Mouse (Mus musculus): ENCODE measurements around the gene 0610010F05Rik. TPM values are rescaled to one million over a fixed set of nuclear protein-coding genes. Genes with fewer than 3 reads are reported as not detected.

The 0610010F05Rik gene
- polyA plus RNA-seq (2014; fragmentation: Nextera tagmentation; extraction: Ambion mirVana), result 140 and 171 TPM in 2 replicates

DNA sequence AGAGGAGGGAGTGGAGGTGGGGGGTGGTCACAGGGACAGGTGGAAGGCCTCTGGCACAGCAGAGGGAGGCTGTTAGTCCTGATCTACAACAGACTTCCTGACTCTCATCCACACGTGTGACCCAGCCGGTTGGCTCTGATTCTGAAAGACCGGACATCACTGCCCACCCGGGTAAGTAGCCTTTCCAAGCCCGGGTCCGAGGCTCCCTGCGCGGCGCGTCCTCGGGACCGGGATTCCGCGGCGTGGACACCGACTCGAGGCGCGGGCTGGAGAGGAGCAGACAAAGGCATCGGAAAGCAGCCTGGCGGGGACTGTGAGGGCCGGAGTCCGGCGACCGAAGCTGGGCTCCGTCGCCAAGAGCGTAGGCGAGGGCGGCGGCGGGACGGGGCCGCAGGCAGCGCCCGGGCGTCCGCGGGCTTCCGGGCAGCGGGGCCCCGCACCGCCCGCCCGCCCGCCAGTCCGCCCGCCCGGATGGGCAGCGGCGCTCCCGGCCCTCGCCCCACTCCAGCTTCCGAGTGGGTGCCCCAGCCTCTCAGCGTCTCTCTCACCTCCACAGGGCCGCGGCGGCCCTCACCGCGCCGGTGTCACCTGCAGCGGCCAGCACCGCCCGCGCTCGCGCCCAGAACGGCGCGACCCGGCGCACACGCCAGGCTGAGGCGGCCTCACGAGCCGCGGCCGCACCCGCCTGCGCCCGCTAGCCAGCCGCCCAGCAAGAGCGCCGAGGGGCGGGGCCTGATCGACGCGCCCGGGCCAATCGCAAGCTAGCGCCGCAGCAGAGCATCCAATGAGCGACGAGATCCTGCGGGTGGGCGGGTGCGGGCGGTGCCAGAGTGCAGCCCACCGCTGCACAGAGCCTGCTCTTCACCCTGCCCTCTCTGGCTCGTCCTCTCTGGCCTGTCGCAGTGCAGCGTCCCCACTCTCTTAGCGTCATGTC lies at the start of gene 0610010F05Rik:
Gene 0610010F05Rik, minus strand, starts transcription at position 695 of the 934 bp plus-strand sequence.
- Histone ChIP-seq H3K9me3 (replicated peaks; ENCODE audit: control insufficient read depth, low read length) (no peaks in the 10 kb centered on the region), H3K36me3 (ENCODE audit: control insufficient read depth, insufficient read depth, low read length) (peaks cover 3% of the 10 kb centered on the region; the same call in 1 of the 2 replicates), H3K4me2 (ENCODE audit: low read length) (peak within 1 kb of the TSS; percentile 61), H3K27me3 (replicated peaks; ENCODE audit: control insufficient read depth, insufficient read depth, low read length) (no peaks in the 10 kb centered on the region), H3K4me1 (ENCODE audit: control insufficient read depth, insufficient read depth, low read length) (no peaks in the 10 kb centered on the region), H3K4me3 (ENCODE audit: low read depth, low read length) (peak within 1 kb of the TSS; percentile 97), H3K9ac (ENCODE audit: low read length) (peak within 1 kb of the TSS; percentile 97), H3K27ac (ENCODE audit: low read depth, low read length) (peak within 1 kb of the TSS; percentile 94)
- DNase-seq (ENCODE audit: low spot score) (peak; percentile 97), ATAC-seq (peak; percentile 99)
- under 1% methylated on average over 87 of the region's 103 CpGs for WGBS

DNA sequence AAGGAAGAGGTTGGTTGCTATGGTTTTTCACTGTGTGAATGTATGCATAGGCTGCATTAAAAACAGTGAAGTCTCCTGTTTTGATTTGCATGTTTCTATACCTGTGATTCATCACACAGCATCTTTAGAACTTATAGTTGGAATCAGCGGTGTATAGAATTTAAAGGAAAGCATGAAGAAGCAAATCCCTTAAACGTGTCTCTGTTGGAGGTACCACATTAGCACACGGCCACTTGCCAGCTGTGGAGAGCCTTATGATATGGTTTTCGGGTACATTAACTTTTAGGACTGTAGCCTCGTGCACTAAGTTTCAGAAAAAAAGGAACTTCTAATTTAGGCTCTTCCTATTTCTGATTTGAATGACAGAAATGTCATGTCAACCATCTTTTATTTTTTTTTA lies 49.1 kb upstream of the 0610010F05Rik start:
- Histone ChIP-seq H3K4me1 (ENCODE audit: control insufficient read depth, insufficient read depth, low read length) (no peaks in the 10 kb centered on the region), H3K4me3 (ENCODE audit: low read depth, low read length) (no peak overlapping the region), H3K27me3 (replicated peaks; ENCODE audit: control insufficient read depth, insufficient read depth, low read length) (no peaks in the 10 kb centered on the region), H3K9me3 (replicated peaks; ENCODE audit: control insufficient read depth, low read length) (no peaks in the 10 kb centered on the region), H3K9ac (ENCODE audit: low read length) (no peak overlapping the region), H3K27ac (ENCODE audit: low read depth, low read length) (no peak overlapping the region), H3K36me3 (ENCODE audit: control insufficient read depth, insufficient read depth, low read length) (peaks cover 39% of the 10 kb centered on the region), H3K4me2 (ENCODE audit: low read length) (no peak overlapping the region)
- ATAC-seq (no peak), DNase-seq (ENCODE audit: low spot score) (no peak)
- 88% methylated on average over 5 of the region's 5 CpGs for WGBS

DNA sequence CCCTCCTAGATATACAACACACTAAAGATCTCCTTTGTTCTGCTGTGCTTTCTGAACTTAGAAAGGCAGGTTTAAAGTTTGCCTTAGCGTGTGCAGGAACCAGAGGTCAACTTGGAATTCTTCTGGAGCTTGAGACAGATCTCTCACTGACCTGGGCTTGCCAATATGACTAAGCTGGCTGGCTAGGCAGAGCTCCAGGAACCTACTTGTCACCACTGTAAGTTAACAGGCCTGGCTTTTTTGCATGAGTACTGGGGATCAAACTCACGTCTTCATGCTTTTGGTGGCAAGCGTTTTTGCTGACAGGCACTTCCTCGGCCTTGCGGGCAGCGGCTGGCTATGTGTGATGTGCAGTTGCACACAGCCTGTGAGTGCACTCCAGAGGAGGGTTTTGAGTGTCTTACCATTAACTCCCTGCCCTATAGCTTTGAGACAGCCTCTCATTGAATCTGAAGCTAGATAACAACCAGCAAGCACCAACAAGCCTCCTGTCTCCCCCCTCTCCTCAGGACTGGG lies 47.1 kb upstream of the 0610010F05Rik start:
- WGBS, result 88% methylated on average over 6 of the region's 6 CpGs
- DNase-seq (ENCODE audit: low spot score) (no peak), ATAC-seq (no peak)
- Histone ChIP-seq H3K4me3 (ENCODE audit: low read depth, low read length) (no peak overlapping the region), H3K27ac (ENCODE audit: low read depth, low read length) (no peak overlapping the region), H3K36me3 (ENCODE audit: control insufficient read depth, insufficient read depth, low read length) (peaks cover 54% of the 10 kb centered on the region), H3K9me3 (replicated peaks; ENCODE audit: control insufficient read depth, low read length) (no peaks in the 10 kb centered on the region), H3K9ac (ENCODE audit: low read length) (no peak overlapping the region), H3K4me1 (ENCODE audit: control insufficient read depth, insufficient read depth, low read length) (no peaks in the 10 kb centered on the region), H3K4me2 (ENCODE audit: low read length) (no peak overlapping the region), H3K27me3 (replicated peaks; ENCODE audit: control insufficient read depth, insufficient read depth, low read length) (no peaks in the 10 kb centered on the region)

DNA sequence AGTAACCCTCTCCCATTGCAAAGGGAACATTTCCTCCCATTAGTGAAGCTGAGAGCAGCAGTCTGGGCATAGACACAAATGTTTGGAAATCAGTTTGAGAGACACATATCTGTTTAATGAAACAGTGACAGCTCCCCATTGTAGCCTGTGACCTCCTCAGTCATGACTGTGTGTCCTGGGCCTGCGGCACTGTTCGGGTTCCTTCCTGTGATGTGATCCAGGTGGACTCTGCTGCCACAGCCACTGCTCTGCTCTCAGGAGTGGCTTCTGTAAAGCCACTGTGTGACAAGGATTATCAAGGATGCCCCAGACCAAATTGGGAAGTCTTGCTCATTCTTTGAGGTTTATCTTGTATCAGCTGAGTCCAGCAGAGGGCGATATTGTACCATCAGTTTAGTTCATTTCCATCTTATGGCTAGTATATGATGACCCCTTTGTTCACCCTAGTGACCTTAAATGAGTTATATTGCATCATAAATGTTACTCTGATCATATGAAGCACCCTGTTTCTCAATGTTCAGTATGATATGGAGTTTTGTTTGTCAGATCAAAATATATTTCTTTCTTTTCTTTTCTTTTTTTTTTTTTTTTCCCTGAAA lies 45.7 kb upstream of the 0610010F05Rik start:
- WGBS, result 57% methylated on average over 3 of the region's 3 CpGs
- peaks cover 68% of the 10 kb centered on the region for H3K36me3 ChIP-seq (ENCODE audit: control insufficient read depth, insufficient read depth, low read length)
- H3K27ac ChIP-seq (ENCODE audit: low read depth, low read length), result no peak overlapping the region
- peak; percentile 50; the same call in 1 of the 2 replicates for ATAC-seq
- H3K27me3 ChIP-seq (replicated peaks; ENCODE audit: control insufficient read depth, insufficient read depth, low read length), result no peaks in the 10 kb centered on the region
- no peak overlapping the region for H3K4me3 ChIP-seq (ENCODE audit: low read depth, low read length)
- H3K4me2 ChIP-seq (ENCODE audit: low read length), result no peak overlapping the region
- H3K9me3 ChIP-seq (replicated peaks; ENCODE audit: control insufficient read depth, low read length), result no peaks in the 10 kb centered on the region
- no peak overlapping the region for H3K9ac ChIP-seq (ENCODE audit: low read length)
- no peaks in the 10 kb centered on the region for H3K4me1 ChIP-seq (ENCODE audit: control insufficient read depth, insufficient read depth, low read length)
- peak; percentile 84 for DNase-seq (ENCODE audit: low spot score)

DNA sequence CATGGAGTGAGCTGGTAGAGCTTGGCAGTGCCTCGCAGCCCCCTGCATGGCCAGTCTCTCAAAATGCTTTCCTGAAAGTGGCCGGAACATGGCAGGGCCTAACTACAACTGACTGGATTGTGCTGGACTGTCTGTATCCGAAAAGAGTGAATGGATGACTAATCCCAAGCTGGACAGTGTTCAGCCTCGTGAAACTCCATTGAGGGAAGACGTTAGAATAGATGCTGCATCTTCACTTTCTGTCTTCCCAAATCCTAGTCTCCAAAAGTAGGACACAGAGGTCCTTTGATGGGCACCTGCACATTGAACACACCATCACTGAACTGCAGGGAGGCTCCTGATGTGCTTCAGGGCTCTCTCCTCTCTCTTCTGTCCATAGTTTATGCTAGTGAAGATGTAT lies 42.7 kb upstream of the 0610010F05Rik start:
- no peaks in the 10 kb centered on the region for H3K4me1 ChIP-seq (ENCODE audit: control insufficient read depth, insufficient read depth, low read length)
- no peak overlapping the region for H3K4me3 ChIP-seq (ENCODE audit: low read depth, low read length)
- H3K36me3 ChIP-seq (ENCODE audit: control insufficient read depth, insufficient read depth, low read length), result peaks cover 70% of the 10 kb centered on the region
- DNase-seq (ENCODE audit: low spot score) (no peak), ATAC-seq (no peak)
- H3K27me3 ChIP-seq (replicated peaks; ENCODE audit: control insufficient read depth, insufficient read depth, low read length), result no peaks in the 10 kb centered on the region
- H3K4me2 ChIP-seq (ENCODE audit: low read length), result no peak overlapping the region
- H3K9ac ChIP-seq (ENCODE audit: low read length), result no peak overlapping the region
- H3K27ac ChIP-seq (ENCODE audit: low read depth, low read length), result no peak overlapping the region
- no peaks in the 10 kb centered on the region for H3K9me3 ChIP-seq (replicated peaks; ENCODE audit: control insufficient read depth, low read length)
- WGBS, result 92% methylated on average over 5 of the region's 5 CpGs

DNA sequence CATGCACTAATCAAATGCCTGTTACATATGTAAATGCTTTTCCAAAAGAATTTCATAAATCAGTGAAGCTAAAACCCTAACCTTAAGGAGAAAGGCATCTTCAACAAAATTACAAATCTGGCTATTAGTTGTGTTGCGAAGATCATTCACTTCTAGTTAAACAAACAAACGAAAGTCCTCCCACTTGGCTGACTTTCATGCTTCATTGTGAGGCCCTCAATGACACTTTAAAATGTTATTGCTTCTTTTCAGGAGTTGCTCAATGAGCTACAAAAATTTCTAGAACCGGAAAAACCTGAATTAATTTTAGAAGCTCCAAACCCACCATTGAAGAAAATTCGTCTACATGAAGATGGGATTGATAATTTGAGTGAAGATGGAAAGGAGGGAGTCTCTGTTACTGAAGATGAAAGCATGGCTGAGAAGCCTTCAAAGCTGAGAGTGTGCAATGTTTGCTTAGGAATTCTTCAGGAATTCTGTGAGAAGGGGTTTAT lies 38.9 kb upstream of the 0610010F05Rik start:
- Histone ChIP-seq H3K36me3 (ENCODE audit: control insufficient read depth, insufficient read depth, low read length) (peaks cover 57% of the 10 kb centered on the region), H3K4me2 (ENCODE audit: low read length) (no peak overlapping the region), H3K4me3 (ENCODE audit: low read depth, low read length) (no peak overlapping the region), H3K27ac (ENCODE audit: low read depth, low read length) (no peak overlapping the region), H3K4me1 (ENCODE audit: control insufficient read depth, insufficient read depth, low read length) (no peaks in the 10 kb centered on the region), H3K9ac (ENCODE audit: low read length) (no peak overlapping the region), H3K9me3 (replicated peaks; ENCODE audit: control insufficient read depth, low read length) (no peaks in the 10 kb centered on the region), H3K27me3 (replicated peaks; ENCODE audit: control insufficient read depth, insufficient read depth, low read length) (no peaks in the 10 kb centered on the region)
- DNase-seq (ENCODE audit: low spot score) (no peak), ATAC-seq (no peak)
- WGBS, result 89% methylated on average over 4 of the region's 4 CpGs

DNA sequence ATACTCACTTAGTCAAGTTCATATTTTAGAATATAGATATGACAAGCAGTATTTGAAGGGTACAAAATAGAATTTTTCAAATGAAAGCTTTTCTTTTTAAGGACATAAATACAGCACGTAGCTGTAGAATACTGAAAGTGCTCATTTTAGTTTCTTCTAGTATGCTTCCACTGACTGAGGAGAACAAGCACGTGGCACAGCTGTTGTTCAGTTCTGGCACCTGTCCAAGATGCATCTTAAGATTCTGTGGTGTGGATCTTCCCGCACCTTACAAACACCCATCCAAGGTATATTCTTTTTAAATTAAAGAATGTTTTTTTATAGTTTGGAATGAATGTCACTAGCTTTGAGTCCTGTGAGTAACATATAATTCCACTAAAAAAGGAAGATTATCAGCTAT lies 33.7 kb upstream of the 0610010F05Rik start:
- H3K9me3 ChIP-seq (replicated peaks; ENCODE audit: control insufficient read depth, low read length), result no peaks in the 10 kb centered on the region
- H3K27me3 ChIP-seq (replicated peaks; ENCODE audit: control insufficient read depth, insufficient read depth, low read length), result no peaks in the 10 kb centered on the region
- peak overlapping the region; percentile 91 for H3K9ac ChIP-seq (ENCODE audit: low read length)
- H3K4me2 ChIP-seq (ENCODE audit: low read length), result peak overlapping the region; percentile 65
- H3K4me1 ChIP-seq (ENCODE audit: control insufficient read depth, insufficient read depth, low read length), result 0 out of 2 replicates have a peak, but pooled peaks cover 4% of the 10 kb centered on the region
- 11% methylated on average over 3 of the region's 3 CpGs for WGBS
- no peak for ATAC-seq
- peaks cover 9% of the 10 kb centered on the region; the same call in 1 of the 2 replicates for H3K36me3 ChIP-seq (ENCODE audit: control insufficient read depth, insufficient read depth, low read length)
- H3K27ac ChIP-seq (ENCODE audit: low read depth, low read length), result no peak overlapping the region
- DNase-seq (ENCODE audit: low spot score), result peak; percentile 53
- peak overlapping the region; percentile 96 for H3K4me3 ChIP-seq (ENCODE audit: low read depth, low read length)

DNA sequence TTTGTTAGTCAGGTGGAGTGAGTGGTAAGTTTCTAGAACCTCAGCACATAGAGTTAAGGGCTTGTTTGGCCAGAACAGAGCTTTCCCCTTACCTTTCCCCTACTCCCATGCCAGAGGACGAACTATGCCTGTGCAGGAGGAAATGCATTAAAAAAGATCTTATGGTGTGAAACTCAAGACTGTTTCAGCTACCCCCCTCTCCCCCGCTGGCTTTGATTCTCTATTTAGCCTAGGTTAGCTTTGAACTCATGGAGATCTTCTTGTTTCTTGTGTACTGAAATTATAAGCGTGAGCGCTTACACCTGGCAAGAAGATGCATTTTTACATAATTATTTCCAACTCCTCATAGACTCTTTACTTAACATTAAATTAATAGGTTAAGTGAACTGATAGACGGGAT lies 33.1 kb upstream of the 0610010F05Rik start:
- Histone ChIP-seq H3K4me1 (ENCODE audit: control insufficient read depth, insufficient read depth, low read length) (0 out of 2 replicates have a peak, but pooled peaks cover 4% of the 10 kb centered on the region), H3K9me3 (replicated peaks; ENCODE audit: control insufficient read depth, low read length) (no peaks in the 10 kb centered on the region), H3K36me3 (ENCODE audit: control insufficient read depth, insufficient read depth, low read length) (peaks cover 9% of the 10 kb centered on the region; the same call in 1 of the 2 replicates), H3K9ac (ENCODE audit: low read length) (peak overlapping the region; percentile 91), H3K4me2 (ENCODE audit: low read length) (peak overlapping the region; percentile 65), H3K4me3 (ENCODE audit: low read depth, low read length) (peak overlapping the region; percentile 96), H3K27me3 (replicated peaks; ENCODE audit: control insufficient read depth, insufficient read depth, low read length) (no peaks in the 10 kb centered on the region), H3K27ac (ENCODE audit: low read depth, low read length) (peak overlapping the region; percentile 94)
- DNase-seq (ENCODE audit: low spot score) (no peak), ATAC-seq (no peak)
- 11% methylated on average over 5 of the region's 5 CpGs for WGBS

Measured in forebrain, embryonic 14.5 days (tissue).